Mouse (Mus musculus): ENCODE measurements at regions not wholly inside any gene's neighbourhood (a gene's known extent, or its start where the extent isn't known, plus 50 kb on each side); places are given as distances from the start of the nearest gene placed in this dataset.

- no peak for TF ChIP-seq MYOD1 (IDR thresholded peaks at IDR 0.05; ENCODE audit: control insufficient read depth in 1 of 3, insufficient read length in 2 of 3, low read depth in 2 of 3)
- no peak for TF ChIP-seq POLR2AphosphoS2 (IDR thresholded peaks at IDR 0.05; ENCODE audit: insufficient read length, low read depth)
- no peak for TF ChIP-seq POLR2A (IDR thresholded peaks at IDR 0.05; ENCODE audit: insufficient read length, low read depth)
- TF ChIP-seq TCF12 (IDR thresholded peaks at IDR 0.05; ENCODE audit: insufficient read depth, poor library complexity, severe bottlenecking): no peak
- no peak for TF ChIP-seq E2F4 (IDR thresholded peaks at IDR 0.05; ENCODE audit: insufficient read depth)
- no peak for TF ChIP-seq MYOG (IDR thresholded peaks at IDR 0.05; ENCODE audit: control insufficient read depth in 1 of 3, insufficient read depth in 1 of 3, insufficient read length in 2 of 3, low read depth in 2 of 3)
- no peak for TF ChIP-seq USF1 (IDR thresholded peaks at IDR 0.05; ENCODE audit: low read depth)
- TF ChIP-seq MAX (IDR thresholded peaks at IDR 0.05; ENCODE audit: low read depth): no peak
- TF ChIP-seq CEBPB (IDR thresholded peaks at IDR 0.05; ENCODE audit: insufficient read depth, poor library complexity, severe bottlenecking): no peak
- no peak for TF ChIP-seq TCF3 (IDR thresholded peaks at IDR 0.05; ENCODE audit: insufficient read length, low read depth)
Observed at GRCm38 (mm10) chr17:4786524-4786923, 207.6 kb upstream of the Arid1b start.
